Comparison of ENCODE assay signal across 24 mouse cellular contexts in the genomic region with DNA sequence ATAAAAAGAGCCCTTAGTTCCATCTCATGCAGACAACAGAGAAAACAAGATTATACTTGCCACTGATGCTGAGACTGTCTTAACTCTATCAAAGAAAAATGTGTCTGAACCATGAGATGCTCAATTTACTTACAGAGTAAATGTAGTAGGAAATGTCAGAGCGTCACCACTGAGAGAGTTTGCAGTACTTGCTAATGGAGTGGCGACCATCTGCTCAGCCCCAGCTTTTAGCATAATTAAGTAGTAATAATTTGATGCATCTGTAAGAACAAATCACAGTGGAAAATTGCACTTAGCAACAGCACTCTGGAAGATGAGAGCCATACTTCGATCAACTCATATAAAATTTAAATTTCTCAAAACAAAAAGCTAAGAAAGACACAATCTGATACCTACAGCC. TPM values are rescaled to one million over a fixed set of nuclear protein-coding genes. Genes with fewer than 3 reads are reported as not detected.
A peak's percentile ranks its signal among the peaks of the same experiment; 100 is the strongest.
DNase-seq lines count a peak whose midpoint lies in the region; ATAC-seq and TF ChIP-seq lines count a peak whose summit lies in the region.
"Had no signal": no experiment of that assay in that cellular context is flagged by ENCODE, and none has a peak within 500 bp of the region (broad histone marks: within the 10 kb centered on the region; RNA-seq: fewer than 3 reads in every experiment).

No protein-coding gene starts in this region.

- peaks cover 27% of the 10 kb centered on the region for H3K36me3 ChIP-seq in forebrain, embryonic 15.5 days
- peaks cover 99% of the 10 kb centered on the region for H3K36me3 ChIP-seq in forebrain, embryonic 10.5 days (replicated peaks)
- no peaks in the 10 kb centered on the region for H3K36me3 ChIP-seq in forebrain, embryonic 16.5 days (ENCODE audit: control insufficient read depth, insufficient read depth)

- no peak overlapping the region for H3K4me3 ChIP-seq in forebrain, embryonic 15.5 days
- H3K4me3 ChIP-seq in forebrain, embryonic 10.5 days: no peak overlapping the region
- H3K4me3 ChIP-seq in forebrain, embryonic 16.5 days (replicated peaks; ENCODE audit: low read length): no peak overlapping the region
- H3K4me3 ChIP-seq: heart, adult 2 months; hindbrain, embryonic 10.5 days; hindbrain, embryonic 13.5 days; intestine, embryonic 15.5 days had no signal

- intact Hi-C loops in heart, postnatal 10 days (cut with DNase I): no loop called here

- no peak overlapping the region for H3K4me2 ChIP-seq in forebrain, embryonic 15.5 days (replicated peaks)
- no peak overlapping the region for H3K4me2 ChIP-seq in forebrain, embryonic 16.5 days (ENCODE audit: low read length)
- H3K4me2 ChIP-seq: heart, embryonic 11.5 days; hindbrain, embryonic 13.5 days; intestine, embryonic 15.5 days had no signal

- no peaks in the 10 kb centered on the region for H3K9me3 ChIP-seq in forebrain, embryonic 15.5 days
- H3K9me3 ChIP-seq in forebrain, embryonic 10.5 days: no peaks in the 10 kb centered on the region
- no peaks in the 10 kb centered on the region for H3K9me3 ChIP-seq in forebrain, embryonic 16.5 days (ENCODE audit: control insufficient read depth, low read length)
- H3K9me3 ChIP-seq: hindbrain, embryonic 10.5 days; hindbrain, embryonic 13.5 days; intestine, embryonic 15.5 days had no signal

- ATAC-seq in forebrain, embryonic 15.5 days (replicated peaks): 0 out of 2 replicates have a peak, but pooled peaks have one; percentile 35
- ATAC-seq in forebrain, embryonic 16.5 days: peak; percentile 75; the same call in 1 of the 2 replicates
- ATAC-seq: CD4-positive, CD25-positive, alpha-beta regulatory T cell, adult 4 months; hindbrain, embryonic 16.5 days; intestine, embryonic 15.5 days had no signal

- WGBS in forebrain, embryonic 15.5 days: 43% methylated on average over 3 of the region's 3 CpGs
- WGBS in forebrain, embryonic 10.5 days: 96% methylated on average over 3 of the region's 3 CpGs
- 49% methylated on average over 3 of the region's 3 CpGs for WGBS in forebrain, embryonic 16.5 days

- TF ChIP-seq POLR2A in brain, embryonic 14.5 days (IDR thresholded peaks at IDR 0.05; ENCODE audit: borderline replicate concordance, extremely low read depth, insufficient read depth, insufficient read length, poor library complexity, severe bottlenecking): no peak

- no peaks in the 10 kb centered on the region for H3K27me3 ChIP-seq in forebrain, embryonic 15.5 days
- H3K27me3 ChIP-seq in forebrain, embryonic 10.5 days (ENCODE audit: poor library complexity, severe bottlenecking): no peaks in the 10 kb centered on the region
- H3K27me3 ChIP-seq in forebrain, embryonic 16.5 days (replicated peaks; ENCODE audit: control insufficient read depth, insufficient read depth, low read length): no peaks in the 10 kb centered on the region
- H3K27me3 ChIP-seq: hindbrain, embryonic 13.5 days; intestine, embryonic 15.5 days had no signal

- TF ChIP-seq CTCF in brain, embryonic 14.5 days (IDR thresholded peaks at IDR 0.05; ENCODE audit: borderline replicate concordance, extremely low read depth, insufficient read depth, insufficient read length): no peak

- no peak overlapping the region for H3K27ac ChIP-seq in forebrain, embryonic 15.5 days (replicated peaks)
- H3K27ac ChIP-seq in forebrain, embryonic 10.5 days: no peak overlapping the region
- H3K27ac ChIP-seq in forebrain, embryonic 16.5 days (ENCODE audit: low read length): no peak overlapping the region
- H3K27ac ChIP-seq: heart, adult 2 months; hindbrain, embryonic 10.5 days; hindbrain, embryonic 13.5 days; intestine, embryonic 15.5 days had no signal

- 0 out of 2 replicates have a peak, but pooled peaks cover 2% of the 10 kb centered on the region for H3K4me1 ChIP-seq in forebrain, embryonic 15.5 days
- H3K4me1 ChIP-seq in forebrain, embryonic 10.5 days: no peaks in the 10 kb centered on the region
- no peaks in the 10 kb centered on the region; the same call in 1 of the 2 replicates for H3K4me1 ChIP-seq in forebrain, embryonic 16.5 days (replicated peaks; ENCODE audit: control insufficient read depth, insufficient read depth, low read length)
- H3K4me1 ChIP-seq: hindbrain, embryonic 10.5 days; hindbrain, embryonic 13.5 days; intestine, embryonic 15.5 days had no signal

- DNase-seq in forebrain, embryonic 10.5 days (ENCODE audit: extremely low spot score, low spot score): no peak
- DNase-seq in brain, embryonic 14.5 days (ENCODE audit: low read depth): peak; percentile 78
- no peak for DNase-seq in heart, postnatal 10 days
- DNase-seq in thymus, adult 18-20 months: no peak
- DNase-seq: adrenal gland, adult 2 months; adrenal gland, postnatal 14 days; cerebellum, adult 11 months; cerebellum, adult 2 months; cerebellum, adult 9-11 months; cerebellum, postnatal 25 days; gastrocnemius, postnatal 25 days; heart, adult 2 months; heart, postnatal 36 days; kidney, adult 11 months; kidney, adult 8-10 months had no signal

- no peak overlapping the region for H3K9ac ChIP-seq in forebrain, embryonic 15.5 days (replicated peaks)
- no peak overlapping the region for H3K9ac ChIP-seq in forebrain, embryonic 16.5 days (replicated peaks; ENCODE audit: low read depth, low read length)
- H3K9ac ChIP-seq: hindbrain, embryonic 13.5 days; intestine, embryonic 15.5 days had no signal

RNA-seq across cellular contexts. Expression of a gene that starts 33.1 kb away (rescaled TPM):
- 12.0 and 12.1 TPM in 2 replicates for polyA plus RNA-seq in forebrain, embryonic 15.5 days (2015; fragmentation: Nextera tagmentation; extraction: Ambion mirVana)
- polyA plus RNA-seq in forebrain, embryonic 10.5 days (2016; fragmentation: Nextera tagmentation; extraction: Ambion mirVana): 39.2 and 40.8 TPM in 2 replicates
- 8.0 and 9.1 TPM in 2 replicates for polyA plus RNA-seq in brain, embryonic 14.5 days (2012; rRNA removed)
- polyA plus RNA-seq in forebrain, embryonic 16.5 days (2015; fragmentation: Nextera tagmentation; extraction: Ambion mirVana): 10.6 and 14.3 TPM in 2 replicates
- 10 to 100 TPM; 20.3 to 25.2 TPM for total RNA-seq in heart, postnatal 10 days (2021)

RNA-seq across cellular contexts. Expression of a gene that starts 48.5 kb away (rescaled TPM):
- 36.2 and 36.8 TPM in 2 replicates for polyA plus RNA-seq in forebrain, embryonic 15.5 days (2015; fragmentation: Nextera tagmentation; extraction: Ambion mirVana)
- 22.9 and 23.5 TPM in 2 replicates for polyA plus RNA-seq in forebrain, embryonic 10.5 days (2016; fragmentation: Nextera tagmentation; extraction: Ambion mirVana)
- polyA plus RNA-seq in brain, embryonic 14.5 days (2012; rRNA removed): 36.4 and 37.1 TPM in 2 replicates
- polyA plus RNA-seq in forebrain, embryonic 16.5 days (2015; fragmentation: Nextera tagmentation; extraction: Ambion mirVana): 35.0 and 36.1 TPM in 2 replicates
- total RNA-seq in heart, postnatal 10 days (2021): 10 to 100 TPM; 12.3 to 13.9 TPM
- total RNA-seq: MEL had no signal

RNA-seq across cellular contexts. Expression of a gene that starts 55.4 kb away (rescaled TPM):
- 10.9 and 13.1 TPM in 2 replicates for polyA plus RNA-seq in forebrain, embryonic 15.5 days (2015; fragmentation: Nextera tagmentation; extraction: Ambion mirVana)
- polyA plus RNA-seq in forebrain, embryonic 10.5 days (2016; fragmentation: Nextera tagmentation; extraction: Ambion mirVana): 9.4 and 9.5 TPM in 2 replicates
- 6.1 and 7.2 TPM in 2 replicates for polyA plus RNA-seq in brain, embryonic 14.5 days (2012; rRNA removed)
- polyA plus RNA-seq in forebrain, embryonic 16.5 days (2015; fragmentation: Nextera tagmentation; extraction: Ambion mirVana): 11.3 and 12.5 TPM in 2 replicates
- under 1 TPM; 0.35 to 0.43 TPM for total RNA-seq in heart, postnatal 10 days (2021)
